Mouse (Mus musculus) adrenal gland, adult (tissue): ENCODE results near the gene Spg7.
"Not testable (repeated sequence)": the region's sequence is repeated elsewhere in the genome, so short reads cannot be mapped to it uniquely, and the experiment has no call there.

Experiments used
- DNase-seq, 2 experiments: peaks; one replicate each; pipeline ENCODE4 v3.0.0; 2022 to 2023; ENCODE audit warnings: low spot score in 1 of 2; ENCODE audit not compliant: inconsistent age in 2 of 2

Gene Spg7

DNA sequence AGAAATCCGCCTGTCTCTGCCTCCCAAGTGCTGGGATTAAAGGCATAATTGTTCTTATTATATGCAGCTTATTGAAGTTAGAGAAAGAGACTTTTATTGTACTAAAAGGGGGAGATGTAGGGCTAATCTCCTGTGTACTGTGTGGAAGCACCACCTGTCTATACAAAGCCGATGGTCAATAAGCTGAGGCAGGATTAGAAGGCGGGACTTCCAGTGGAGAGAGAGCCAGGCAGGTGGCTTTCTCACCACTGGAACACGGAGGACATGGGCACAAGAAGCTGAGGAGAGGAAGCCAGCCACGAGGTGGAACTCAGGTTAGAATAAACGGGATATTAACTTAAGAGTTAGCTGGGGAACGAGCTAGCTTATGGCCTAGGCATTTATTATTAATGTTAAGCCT is at the start of gene Spg7:
Gene Spg7, plus strand, starts transcription at position 222 of the 400 bp plus-strand sequence.
- no peak for DNase-seq

DNA sequence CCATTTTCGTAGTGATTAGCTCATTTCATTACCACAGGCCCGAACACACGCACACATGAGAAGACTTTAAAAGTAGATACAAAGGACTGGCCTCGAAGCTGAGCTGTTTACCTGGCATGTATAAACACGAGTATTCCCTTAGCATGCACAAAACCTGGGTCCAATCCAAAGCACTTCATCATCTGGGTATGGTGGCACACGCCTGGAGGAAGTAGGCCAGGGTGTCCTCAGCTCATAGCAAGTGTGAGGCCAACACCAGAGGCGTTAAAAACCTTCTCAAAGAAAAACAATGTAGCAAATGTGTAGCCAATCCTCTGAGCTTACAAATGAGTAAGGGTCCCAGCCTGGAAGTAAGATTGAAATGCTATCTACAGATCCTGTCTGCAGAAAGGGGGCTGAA is 48.3 kb upstream of the Spg7 start:
- DNase-seq, result no peak

DNA sequence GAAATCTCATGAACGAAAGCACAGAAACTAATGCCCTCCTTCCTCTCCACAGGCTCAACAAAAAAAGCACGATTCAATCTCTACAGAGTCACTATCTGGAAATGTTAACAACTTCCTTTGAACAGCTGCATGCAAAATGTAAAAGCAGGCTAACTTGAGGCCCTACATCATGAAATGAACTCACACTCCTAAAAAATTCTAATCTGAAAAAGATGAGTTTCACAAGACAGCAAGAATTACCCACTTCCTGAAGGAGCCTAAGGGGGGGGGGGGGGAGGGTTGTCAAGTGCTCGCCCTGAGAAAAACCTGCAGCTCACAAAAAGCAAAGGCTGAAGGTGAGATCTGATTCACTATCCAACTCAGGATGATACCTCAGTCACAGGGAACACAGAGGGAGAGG is 47.7 kb upstream of the Spg7 start:
- no peak for DNase-seq

DNA sequence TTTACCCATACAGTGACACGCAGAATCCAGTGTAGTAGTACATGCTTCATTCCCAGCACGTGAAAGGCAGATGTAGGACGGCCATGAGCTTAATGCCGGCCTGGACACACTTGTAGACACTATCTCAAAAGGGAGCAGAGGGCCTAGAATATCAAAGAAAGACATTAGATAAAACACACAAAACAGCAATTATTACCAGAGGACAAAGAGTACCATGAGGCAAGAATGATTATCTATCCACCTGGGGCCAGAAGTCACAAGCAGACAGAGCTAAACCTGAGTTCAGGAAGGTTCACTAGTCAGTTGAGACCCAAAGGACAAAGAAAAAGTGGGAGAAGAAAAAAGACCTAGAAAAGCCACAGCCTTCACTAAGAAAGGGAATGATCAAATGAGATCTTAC is 45.6 kb upstream of the Spg7 start:
- no peak for DNase-seq

DNA sequence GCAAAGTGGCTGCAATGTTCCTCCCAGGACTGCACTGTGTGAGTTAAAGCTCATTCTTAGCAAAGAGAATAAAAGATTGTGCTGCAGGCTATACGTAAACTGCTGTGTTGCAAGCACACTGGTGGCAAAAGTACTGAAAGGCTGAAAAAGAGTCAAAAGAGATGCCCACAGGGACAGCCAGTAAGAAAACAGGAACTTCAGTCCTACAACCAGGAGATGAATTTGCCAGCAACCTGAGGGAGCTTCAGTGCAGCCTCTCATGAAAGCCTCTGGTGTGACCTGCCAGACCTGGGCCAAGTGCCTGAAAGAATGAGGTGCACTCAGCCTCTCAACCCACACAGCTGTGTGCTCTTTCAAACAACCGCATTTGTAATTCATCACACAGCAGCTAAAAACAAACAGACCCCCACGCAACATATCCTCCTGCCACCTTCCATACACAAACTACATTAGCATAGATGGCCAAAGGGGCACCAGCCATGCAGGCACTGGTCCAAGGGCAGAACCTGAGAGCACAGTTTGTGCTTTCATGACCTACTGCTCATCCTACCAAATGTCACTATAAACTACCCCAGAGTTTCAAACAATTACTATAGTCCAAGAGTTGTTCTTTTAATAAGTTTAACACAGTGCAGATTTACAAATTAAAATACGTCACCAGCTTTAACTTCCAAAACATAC is 44.1 kb upstream of the Spg7 start:
- peak in 1 of 2 experiments; percentile 59 for DNase-seq

DNA sequence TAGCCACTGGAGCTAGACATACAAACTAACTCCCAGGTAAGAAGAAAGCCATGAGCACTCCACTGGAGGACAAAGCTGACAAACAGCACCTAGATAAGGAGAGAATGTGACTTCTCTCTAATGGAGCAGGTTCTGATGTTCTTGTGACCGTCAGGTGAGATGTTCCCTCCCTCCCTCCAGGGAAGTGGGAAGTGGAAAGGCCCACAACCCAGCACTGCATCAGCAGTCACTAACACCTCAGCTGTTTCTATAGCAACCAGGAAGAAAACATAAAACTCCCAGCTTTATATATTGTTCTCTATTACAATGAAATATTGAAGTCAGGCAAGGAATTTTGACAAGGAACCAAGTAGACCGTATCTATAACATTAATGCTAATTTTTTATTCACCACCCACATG is 42.7 kb upstream of the Spg7 start:
- no peak for DNase-seq

DNA sequence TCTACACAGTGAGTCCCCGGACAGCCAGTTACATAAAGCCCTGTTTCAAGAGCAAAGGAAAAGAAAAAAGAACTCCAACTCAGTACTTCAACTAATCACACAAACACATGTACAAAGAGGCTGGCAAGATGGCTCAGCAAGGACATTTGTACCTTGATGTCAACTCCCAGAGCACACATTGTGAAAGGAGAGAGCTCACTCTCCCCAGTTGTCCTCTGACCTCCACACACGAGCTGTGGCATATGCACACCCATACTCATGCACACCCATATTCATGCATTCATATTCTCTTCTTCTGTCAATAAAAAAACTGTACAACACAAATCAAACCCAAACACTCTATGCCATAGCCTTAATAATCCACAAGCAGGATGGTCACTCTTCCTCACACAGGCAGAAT is 41.9 kb upstream of the Spg7 start:
- DNase-seq, result no peak

DNA sequence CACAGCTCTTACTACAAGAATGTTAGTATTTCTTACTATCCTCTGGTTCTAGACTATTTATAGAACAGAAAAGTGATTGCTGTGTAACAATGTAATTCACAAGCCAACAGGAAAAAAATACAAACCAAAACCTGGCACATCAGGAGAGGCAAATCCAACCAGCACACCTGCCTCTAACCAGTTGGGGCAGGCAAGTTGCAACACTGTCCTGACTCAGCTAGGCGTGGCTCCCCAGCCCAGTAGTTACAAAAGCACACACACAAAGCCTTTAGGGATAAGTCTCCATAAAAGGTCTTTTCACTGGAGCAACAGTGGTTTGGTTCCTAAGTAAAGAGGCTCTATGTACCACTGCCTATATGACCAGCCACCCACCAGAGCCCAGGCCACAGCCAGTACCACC is 41.5 kb upstream of the Spg7 start:
- peak in 1 of 2 experiments; percentile 74 for DNase-seq

DNA sequence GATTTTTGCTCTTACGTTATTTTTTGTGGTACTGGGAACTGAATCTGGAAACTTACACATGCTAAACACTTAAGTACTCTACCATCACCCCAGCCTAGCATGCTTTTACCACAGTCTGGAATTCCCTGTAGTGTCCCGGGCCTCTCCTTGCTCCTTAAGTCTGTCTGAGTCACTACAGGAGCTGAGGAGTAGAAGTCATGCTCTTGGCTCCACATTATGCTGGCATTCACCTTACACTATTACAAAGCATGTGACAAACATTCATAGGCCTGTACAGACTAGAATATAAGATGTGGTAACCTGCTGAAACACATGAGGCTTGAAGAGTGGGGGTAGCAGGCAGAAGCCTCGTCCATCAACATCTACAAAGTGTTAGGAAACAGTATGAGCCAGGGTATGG is 40.0 kb upstream of the Spg7 start:
- peak in 1 of 2 experiments; percentile 54 for DNase-seq

DNA sequence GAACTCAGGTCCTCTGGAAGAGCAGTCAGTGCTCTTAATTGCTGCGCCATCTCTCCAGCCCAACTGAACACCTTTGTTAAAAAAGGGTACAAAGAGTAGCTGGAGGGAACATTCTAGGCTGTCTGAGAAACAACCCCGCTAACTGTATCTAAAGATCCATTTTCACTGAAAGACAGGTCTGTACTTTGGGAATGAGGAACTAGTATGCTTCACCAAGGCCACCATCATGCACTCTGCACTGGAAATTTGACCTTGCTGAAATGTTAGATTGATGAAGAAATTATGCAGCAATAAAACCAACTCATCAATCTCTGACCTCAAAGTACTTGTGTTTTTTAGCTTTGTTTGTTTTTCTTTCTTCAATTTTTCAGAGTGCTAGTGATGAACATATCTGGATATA is 38.5 kb upstream of the Spg7 start:
- DNase-seq, result peak in 1 of 2 experiments; percentile 78

DNA sequence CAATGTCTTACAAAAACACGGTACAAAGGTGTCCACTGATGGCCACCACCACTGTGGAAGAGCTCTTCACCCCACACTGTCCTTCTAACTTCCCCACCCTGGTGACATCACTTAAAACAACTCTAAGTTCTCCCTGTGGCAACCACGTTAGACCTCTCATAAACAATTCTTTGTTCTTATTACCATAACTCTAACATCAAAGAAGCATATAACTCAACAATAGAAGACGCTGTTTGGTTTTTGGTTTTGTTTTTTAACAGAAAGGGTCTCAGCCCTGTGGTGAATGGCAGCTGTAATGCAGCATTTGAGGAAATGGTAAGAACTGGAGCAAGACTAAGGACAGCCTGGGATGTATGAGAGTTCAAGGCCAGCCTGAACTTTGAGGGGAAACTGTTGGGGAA is 36.8 kb upstream of the Spg7 start:
- peak in 1 of 2 experiments; percentile 69 for DNase-seq

DNA sequence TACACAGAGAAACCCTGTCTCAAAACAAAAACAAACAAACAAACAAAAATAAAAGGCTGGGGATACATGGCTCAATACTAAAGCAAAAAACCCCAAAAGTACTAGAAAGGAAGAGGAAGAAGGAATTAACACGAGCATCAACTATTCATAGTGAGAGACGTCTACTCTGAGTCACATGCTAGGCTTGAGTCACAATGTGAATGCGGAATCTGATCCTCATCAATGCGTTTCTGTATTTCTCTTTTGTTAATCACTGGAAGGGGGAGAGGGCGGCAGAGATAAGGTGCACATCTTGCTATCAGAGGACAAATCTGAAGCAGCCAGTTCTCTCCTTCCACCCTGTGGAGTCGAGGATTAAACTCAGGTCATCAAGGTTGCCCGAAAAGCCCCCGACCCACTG is 35.0 kb upstream of the Spg7 start:
- no peak for DNase-seq

DNA sequence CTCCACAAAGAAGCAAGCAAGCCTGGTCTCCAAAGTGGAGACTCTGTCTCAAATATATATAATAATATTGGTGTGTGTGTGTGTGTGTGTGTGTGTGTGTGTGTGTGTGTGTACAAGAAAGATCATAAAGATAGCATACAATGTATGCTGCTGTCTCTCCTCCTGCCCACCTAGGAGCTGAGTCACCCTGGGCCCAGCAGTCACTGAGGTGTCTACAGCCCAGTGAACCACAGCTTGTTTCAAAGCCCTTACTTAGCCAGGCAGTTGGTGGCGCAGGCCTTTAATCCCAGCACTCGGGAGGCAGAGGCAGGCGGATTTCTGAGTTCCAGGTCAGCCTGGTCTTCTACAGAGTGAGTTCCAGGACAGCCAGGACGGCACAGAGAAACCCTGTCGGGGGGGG is 32.7 kb upstream of the Spg7 start:
- not testable (repeated sequence) for DNase-seq

DNA sequence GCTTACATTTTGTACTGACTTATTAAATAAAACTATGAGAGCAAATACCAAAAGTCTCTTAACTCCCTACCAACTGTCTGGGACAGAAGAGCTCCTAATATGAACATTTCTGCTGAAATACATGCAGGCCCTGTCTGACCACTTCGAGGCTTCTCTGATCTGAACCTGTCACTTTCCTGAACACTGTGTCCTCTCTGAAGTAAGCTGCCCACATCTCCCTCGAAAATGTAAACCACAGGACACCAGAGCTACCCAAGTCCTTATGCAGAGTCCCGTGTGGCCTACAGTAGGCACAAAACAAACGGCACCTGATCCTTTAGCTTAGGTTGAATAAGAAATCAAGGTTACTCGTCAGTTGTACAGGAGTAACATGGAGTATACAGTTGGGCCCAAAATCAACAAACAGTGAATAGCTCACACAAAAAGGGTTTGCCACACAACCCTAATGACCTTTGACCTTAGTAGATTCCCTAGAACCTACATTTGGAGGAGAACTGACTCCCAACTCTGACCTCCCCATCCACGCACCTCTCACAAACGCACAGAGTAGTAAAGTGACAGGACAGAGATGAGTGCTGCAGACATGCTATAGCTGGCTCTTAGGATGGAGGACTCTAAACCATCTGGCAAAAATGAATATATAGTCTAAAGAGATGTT is 31.3 kb upstream of the Spg7 start:
- DNase-seq, result no peak

DNA sequence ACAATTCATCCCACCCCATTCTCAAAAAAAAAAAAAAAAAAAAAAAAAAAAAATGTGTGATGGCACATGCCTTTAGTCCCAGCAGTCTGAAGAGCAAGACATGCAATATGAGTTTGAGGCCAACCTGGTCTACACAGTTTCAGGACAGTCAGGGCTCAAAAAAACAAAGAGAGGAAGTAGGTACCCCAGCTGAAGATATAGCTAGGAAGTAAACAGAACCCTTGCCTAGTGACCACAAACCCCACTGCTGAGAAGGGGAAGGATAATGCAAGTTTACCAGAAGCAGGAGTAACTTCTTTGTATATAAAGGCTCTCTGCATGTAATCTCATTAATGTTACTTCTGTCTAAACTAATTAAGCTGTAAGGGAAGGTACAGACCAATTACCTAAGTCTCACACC is 30.0 kb upstream of the Spg7 start:
- no peak for DNase-seq

DNA sequence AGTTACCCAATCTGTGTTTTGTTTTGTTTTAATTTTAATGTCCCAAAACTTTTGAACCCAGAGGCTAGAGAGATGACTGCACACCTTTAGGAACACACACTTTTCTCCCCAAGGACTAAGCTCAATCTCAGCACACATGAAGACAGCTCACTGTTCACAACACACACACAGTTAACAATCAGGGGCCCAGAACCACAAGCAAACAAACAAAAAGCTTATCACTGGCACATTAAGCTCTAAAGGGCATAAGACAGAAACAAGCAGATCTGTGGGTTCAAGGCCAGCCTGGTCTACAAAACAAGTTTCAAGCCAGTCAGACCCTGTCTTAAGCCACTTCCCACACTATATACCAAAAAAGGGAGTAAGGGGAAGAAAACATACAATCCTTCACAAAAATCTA is 29.3 kb upstream of the Spg7 start:
- no peak for DNase-seq

DNA sequence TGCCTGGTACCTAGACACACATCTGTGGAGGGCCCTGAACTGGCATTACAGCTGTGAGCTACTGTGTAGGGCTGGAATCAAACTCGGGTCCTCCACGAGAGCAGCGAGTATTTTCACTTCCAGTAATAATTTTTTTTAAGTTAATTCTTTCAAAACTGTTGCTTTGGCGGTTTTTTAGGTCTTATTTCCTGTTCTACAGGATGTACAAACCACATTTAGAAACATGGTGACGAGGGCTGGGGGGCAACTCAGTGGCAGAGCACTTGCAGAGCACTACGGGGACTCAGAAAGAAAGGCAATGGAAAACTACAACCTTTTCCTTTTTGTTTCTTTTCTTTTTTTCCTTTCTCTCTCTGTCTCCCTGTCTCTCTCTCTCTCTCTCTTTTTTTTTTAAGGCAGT is 28.6 kb upstream of the Spg7 start:
- no peak for DNase-seq

DNA sequence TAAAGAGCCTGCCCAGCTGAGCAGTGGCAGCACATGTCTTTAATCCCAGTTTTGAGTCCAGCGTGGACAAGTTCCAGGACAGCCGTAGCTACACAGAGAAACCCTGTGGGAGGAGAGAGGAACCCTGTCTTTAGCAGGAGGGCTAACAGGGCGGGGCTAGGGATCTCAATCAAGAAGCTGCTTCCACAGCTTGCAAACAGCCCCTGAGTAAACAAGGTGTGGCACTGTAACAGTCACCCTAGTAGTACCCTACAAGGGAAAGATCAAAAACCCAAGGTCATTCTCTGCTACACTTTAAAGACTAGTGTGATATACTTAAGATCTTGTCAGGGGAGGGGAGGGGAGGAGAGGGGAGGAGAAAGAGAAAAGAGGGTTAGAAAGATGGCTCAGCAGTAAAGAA is 25.8 kb upstream of the Spg7 start:
- peak in 1 of 2 experiments; percentile 55 for DNase-seq

DNA sequence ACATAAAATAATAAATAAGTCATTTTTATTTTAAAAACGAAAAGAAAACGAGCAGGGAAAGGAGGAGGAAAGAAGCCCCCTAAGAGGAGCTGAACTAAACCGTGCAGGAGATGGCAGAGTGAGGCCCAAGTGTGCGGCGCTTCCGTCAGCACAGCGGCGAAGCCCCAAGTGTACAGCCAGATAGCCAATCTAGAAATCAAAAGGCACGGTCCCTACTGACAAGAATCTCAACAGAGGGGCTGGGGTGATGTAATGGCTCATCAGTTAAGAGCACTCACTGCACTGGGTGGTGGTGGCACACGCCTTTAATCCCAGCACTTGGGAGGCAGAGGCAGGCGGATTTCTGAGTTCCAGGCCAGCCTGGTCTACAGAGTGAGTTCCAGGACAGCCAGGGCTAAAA is 25.3 kb upstream of the Spg7 start:
- DNase-seq, result no peak

DNA sequence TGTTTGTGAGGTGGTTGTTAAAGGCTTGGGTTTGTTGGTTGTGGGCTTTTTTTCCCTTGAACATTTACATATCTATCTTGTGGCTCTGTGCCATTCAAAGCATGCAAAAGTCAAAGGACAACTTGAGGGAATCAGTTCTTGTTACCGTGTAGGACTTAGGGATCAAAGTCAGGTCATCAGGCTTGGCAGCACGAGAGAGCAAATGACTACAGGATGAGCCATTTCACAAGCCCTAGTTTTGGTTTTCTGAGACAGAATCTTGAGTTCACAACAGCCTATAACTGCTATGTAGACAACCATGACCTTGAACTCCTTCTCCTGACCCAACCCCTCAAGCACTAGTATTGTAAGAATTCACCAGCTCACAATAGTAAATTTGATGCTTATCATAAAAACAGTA is 24.4 kb upstream of the Spg7 start:
- DNase-seq, result peak in 1 of 2 experiments; percentile 66

DNA sequence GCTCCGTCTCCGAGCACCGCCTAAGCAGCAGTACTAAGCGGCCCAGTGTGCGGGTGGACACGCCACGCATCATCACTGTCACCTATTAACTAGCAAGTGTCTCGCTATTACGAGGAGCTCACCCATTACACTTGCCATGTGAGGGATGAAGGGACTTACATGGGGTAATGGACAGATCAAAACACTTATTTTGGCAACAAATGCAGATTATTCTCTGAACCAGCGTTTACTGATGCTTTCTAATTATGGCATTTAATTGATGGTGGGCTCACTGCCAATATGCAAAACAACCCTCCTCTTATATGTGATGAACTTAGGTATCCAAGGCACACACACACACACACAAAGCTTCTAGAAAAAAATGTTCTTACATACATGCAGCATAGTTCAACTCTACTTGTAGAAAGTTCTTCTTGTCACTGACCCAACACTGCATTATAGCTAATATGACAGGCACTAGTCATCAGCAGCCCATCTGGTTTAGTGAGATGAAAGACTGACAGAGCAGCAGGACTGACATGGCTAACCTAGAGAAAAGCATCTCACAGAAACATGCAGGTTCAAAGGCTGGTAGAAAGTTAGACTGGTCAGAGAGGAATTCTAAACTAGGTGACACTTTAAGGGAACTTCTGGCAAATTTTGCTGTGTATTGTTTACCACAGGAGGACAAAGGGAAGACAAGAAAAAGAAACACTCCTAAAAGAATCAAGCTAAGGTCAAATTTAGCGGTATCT is 23.2 kb upstream of the Spg7 start:
- no peak for DNase-seq

DNA sequence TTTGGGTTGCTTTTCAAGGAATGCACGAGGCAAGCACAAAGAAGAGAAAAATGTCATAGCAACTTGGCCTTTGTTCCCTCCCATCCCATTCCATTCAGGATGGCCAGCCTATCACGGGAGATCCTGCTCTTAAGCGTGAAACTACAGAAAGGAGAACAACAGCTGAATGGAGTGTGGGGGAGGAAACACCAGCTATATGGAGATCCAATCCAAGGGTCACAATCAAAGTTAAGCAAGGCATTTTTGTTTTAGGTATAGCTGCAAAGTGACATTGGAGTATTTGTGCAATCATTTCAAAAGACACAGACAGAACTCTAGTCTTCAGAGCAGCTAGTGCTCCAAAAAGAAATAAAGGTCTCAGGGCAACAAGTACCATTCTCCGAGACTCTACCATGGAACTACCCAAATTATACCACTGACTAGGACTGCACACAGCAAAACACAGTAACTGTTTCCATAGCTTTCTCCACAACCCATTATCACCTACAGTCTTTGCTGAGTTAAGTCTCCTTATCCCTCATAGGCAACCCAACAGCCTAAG is 22.6 kb upstream of the Spg7 start:
- DNase-seq, result peak in 1 of 2 experiments; percentile 71
